Mouse (Mus musculus) heart, embryonic 11.5 days (tissue): ENCODE measurements around the gene Tbx21. TPM values are rescaled to one million over a fixed set of nuclear protein-coding genes. Genes with fewer than 3 reads are reported as not detected.
A peak's percentile ranks its signal among the peaks of the same experiment; 100 is the strongest.

Source experiments
- ATAC-seq: fragments of 200-750 bp; cut with Nextera tagmentation; replicated peaks from 2 replicates; pipeline ENCODE4 v1.8.0; 2017; ENCODE audit warnings: moderate library complexity; ENCODE audit not compliant: insufficient number of reproducible peaks, low FRiP score, low TSS enrichment
- H3K27ac ChIP-seq: fragments of 300-500 bp; sonication (generic); 2 replicates; pipeline ENCODE4 v1.5.1; 2014; ENCODE audit warnings: mild to moderate bottlenecking, low read depth, low read length
- H3K27me3 ChIP-seq: fragments of 300-500 bp; sonication (generic); 2 replicates; pipeline ENCODE4 v1.6.1; 2014; ENCODE audit warnings: mild to moderate bottlenecking, low read length, mixed read lengths; ENCODE audit not compliant: control insufficient read depth, insufficient read depth
- H3K36me3 ChIP-seq: fragments of 300-500 bp; sonication (generic); 2 replicates; pipeline ENCODE4 v1.6.1; 2014; ENCODE audit warnings: mild to moderate bottlenecking, low read length, moderate library complexity, mixed read lengths; ENCODE audit not compliant: control insufficient read depth, insufficient read depth
- H3K4me1 ChIP-seq: fragments of 300-500 bp; sonication (generic); 2 replicates; pipeline ENCODE4 v1.6.1; 2014; ENCODE audit warnings: low read length; ENCODE audit not compliant: control insufficient read depth, insufficient read depth
- H3K4me2 ChIP-seq: fragments of 300-500 bp; sonication (generic); 2 replicates; pipeline ENCODE4 v1.6.1; 2014; ENCODE audit warnings: mild to moderate bottlenecking, moderate library complexity
- H3K4me3 ChIP-seq: fragments of 300-500 bp; sonication (generic); 2 replicates; pipeline ENCODE4 v1.5.1; 2014; ENCODE audit warnings: low read depth, low read length
- H3K9ac ChIP-seq: fragments of 300-500 bp; sonication (generic); 2 replicates; pipeline ENCODE4 v1.6.1; 2014; ENCODE audit warnings: mild to moderate bottlenecking, low read depth, low read length, moderate library complexity
- H3K9me3 ChIP-seq: fragments of 300-500 bp; sonication (generic); replicated peaks from 2 replicates; pipeline ENCODE4 v1.6.1; 2016; ENCODE audit warnings: low read length; ENCODE audit not compliant: control insufficient read depth
- WGBS: fragments of 180-500 bp; shearing (Covaris S2); extraction: QIAGEN DNeasy Blood & Tissue Kit; methylation state at CpG from one replicate; pipeline ENCODE4 v1.1.7; 2014; ENCODE audit not compliant: insufficient replicate concordance; 5-methylcytosine and 5-hydroxymethylcytosine counted together
- polyA plus RNA-seq: library from polyadenylated mRNA; unstranded; fragments of >200 nt; fragmentation: Nextera tagmentation; extraction: Ambion mirVana; gene quantifications from 2 replicates; pipeline ENCODE4 v1.2.1, GENCODE M21; 2014

Tbx21 gene
- polyA plus RNA-seq, 1 experiment from 2014 or later, result not detected

DNA sequence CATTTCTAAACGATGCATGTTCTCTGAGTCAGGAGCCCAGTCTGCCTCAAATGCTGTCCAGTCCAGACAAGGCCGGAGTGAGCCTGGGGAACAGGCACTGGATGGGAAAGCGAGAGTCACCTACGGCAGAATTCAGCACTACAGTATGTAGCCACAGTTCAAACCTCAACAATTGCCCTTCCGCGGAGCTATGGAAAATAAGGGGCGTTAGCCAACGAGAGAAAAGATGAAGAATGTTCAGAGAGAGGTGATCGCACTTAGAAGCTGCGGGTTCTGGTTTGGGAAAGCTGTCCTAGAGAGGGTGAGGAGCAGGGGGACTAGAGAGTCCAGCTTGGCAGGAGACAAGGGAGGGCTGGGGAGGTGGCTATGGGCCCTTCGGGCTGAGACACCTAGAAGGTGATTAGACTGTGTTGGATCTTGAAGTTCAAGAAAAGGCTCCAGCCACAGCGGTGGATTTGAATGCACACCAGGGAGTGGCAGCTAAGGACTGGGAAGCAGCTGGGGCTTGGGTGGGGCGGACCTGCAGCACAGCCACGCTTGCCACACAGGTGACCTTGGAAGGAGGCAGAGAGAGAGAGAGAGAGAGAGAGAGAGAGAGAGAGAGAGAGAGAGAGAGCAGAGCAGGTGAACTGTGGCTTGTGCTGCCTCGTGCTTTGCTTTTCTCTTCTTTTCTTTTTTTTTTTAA, 30.2 kb downstream of the Tbx21 start:
- Histone ChIP-seq H3K36me3 (no peaks in the 10 kb centered on the region), H3K27me3 (peaks cover 7% of the 10 kb centered on the region; the same call in 1 of the 2 replicates), H3K9ac (no peak overlapping the region), H3K9me3 (no peaks in the 10 kb centered on the region), H3K4me2 (no peak overlapping the region), H3K4me1 (peaks cover 12% of the 10 kb centered on the region), H3K4me3 (no peak overlapping the region), H3K27ac (no peak overlapping the region)
- ATAC-seq, result no peak
- 83% methylated on average over 15 of the region's 15 CpGs for WGBS

DNA sequence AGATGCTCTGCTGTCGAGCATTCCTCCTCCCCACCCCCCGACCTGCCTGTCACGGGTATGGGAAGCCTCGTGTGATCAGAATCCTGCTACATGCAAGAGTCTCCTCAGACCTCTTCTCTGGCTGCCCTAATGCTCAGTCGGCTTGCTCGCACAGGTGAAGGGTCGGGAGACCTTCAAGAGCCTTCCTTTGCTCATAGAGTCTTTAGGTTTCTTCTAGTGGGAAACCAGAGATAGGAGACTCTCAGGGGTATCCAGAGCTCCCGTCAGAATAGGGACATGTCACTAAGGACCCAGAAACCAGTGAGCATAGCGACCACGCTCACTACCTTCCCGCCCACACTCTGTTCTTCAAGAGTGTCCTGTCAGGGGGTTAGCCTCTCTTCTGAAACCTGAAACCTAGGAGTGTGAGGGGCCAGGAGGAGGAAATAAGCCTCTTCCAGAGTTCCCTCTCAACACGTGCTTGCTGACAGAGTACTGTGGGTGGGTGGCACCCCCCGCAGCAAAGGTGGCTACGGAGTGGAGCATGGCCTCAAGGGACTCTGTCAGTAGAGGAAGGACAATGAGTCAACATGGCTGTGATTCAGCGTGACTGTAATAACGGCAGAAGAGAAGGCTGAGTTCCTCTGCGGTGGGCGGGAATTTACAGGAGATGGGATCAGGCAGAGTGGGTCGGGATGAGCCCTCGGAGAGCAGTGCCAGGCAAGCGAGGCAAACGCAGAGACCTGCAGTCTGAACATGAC, 31.6 kb downstream of the Tbx21 start:
- Histone ChIP-seq H3K4me1 (peaks cover 12% of the 10 kb centered on the region), H3K9ac (no peak overlapping the region), H3K4me2 (peak overlapping the region; percentile 44), H3K27me3 (peaks cover 7% of the 10 kb centered on the region; the same call in 1 of the 2 replicates), H3K27ac (no peak overlapping the region), H3K4me3 (no peak overlapping the region), H3K9me3 (no peaks in the 10 kb centered on the region), H3K36me3 (no peaks in the 10 kb centered on the region)
- WGBS, result 17% methylated on average over 22 of the region's 22 CpGs
- ATAC-seq, result no peak

DNA sequence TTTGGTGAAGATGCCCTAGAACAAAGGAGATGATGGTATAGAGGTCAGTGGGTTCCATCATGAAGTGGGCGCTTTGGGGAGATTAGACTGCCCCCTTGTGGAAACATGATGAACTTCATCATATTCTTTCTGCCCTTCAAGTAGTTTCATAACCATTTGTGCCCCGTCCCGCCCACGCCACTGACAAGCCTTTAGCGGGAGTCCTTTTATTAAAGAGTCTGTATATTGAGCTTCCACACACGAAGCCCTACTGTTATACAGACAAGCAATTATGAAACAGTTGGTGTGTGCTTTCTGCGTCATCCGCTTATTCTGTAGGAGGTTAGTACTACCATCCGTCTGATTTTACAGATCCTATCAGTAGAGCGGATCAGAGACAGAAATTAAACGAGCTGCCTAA, 32.2 kb downstream of the Tbx21 start:
- H3K4me3 ChIP-seq, result no peak overlapping the region
- ATAC-seq, result no peak
- H3K27me3 ChIP-seq, result peaks cover 7% of the 10 kb centered on the region; the same call in 1 of the 2 replicates
- no peak overlapping the region for H3K9ac ChIP-seq
- H3K4me2 ChIP-seq, result 0 out of 2 replicates have a peak overlapping the region, but pooled peaks have one; percentile 8
- WGBS, result 39% methylated on average over 11 of the region's 11 CpGs
- no peak overlapping the region for H3K27ac ChIP-seq
- no peaks in the 10 kb centered on the region for H3K9me3 ChIP-seq
- H3K4me1 ChIP-seq, result peaks cover 12% of the 10 kb centered on the region
- H3K36me3 ChIP-seq, result no peaks in the 10 kb centered on the region

DNA sequence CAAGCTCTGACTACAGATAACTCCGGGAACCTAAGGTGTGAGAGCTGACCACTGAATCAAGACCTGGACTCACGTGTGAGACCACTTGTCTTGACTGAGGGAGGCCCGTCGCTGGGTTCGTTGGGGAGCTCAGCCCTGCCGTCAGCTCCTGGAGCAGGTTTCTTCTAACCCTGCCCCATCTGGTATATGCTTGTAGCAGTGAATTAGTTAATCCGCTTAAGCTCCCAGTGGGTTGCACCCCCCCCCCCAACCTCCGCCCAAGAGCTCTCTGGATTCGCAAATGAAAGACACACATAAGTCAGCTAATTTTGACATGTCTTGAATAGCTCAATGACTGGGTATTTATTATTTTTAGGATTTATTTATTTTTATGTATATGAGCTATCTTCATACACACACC, 34.8 kb downstream of the Tbx21 start:
- ATAC-seq, result no peak
- Histone ChIP-seq H3K4me2 (no peak overlapping the region), H3K4me3 (no peak overlapping the region), H3K27ac (no peak overlapping the region), H3K9ac (no peak overlapping the region), H3K9me3 (no peaks in the 10 kb centered on the region), H3K4me1 (peaks cover 12% of the 10 kb centered on the region), H3K27me3 (peaks cover 7% of the 10 kb centered on the region; the same call in 1 of the 2 replicates), H3K36me3 (no peaks in the 10 kb centered on the region)
- WGBS, result 20% methylated on average over 9 of the region's 9 CpGs

DNA sequence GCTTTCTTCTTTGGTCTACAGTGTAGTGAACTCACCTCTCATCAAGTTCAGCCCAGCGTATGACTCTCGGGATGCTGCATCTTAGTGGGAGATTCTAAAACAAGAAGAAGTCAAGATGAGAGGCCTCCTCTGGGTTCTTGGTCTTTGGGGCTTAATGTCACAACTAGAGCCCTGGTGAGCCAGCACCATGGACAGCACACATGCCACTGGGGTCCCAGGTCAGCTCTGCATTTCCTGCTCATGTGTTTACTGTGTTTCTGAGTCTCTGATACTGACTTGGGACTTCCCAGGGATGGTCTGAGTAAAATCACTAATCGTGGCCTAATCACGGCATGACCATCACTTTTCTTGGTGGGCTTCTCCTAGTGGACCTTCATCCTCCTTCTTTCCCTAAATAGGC, 36.4 kb downstream of the Tbx21 start:
- no peak overlapping the region for H3K27ac ChIP-seq
- no peaks in the 10 kb centered on the region for H3K36me3 ChIP-seq
- no peak overlapping the region for H3K4me3 ChIP-seq
- no peak overlapping the region for H3K4me2 ChIP-seq
- H3K4me1 ChIP-seq, result peaks cover 7% of the 10 kb centered on the region
- no peak for ATAC-seq
- 31% methylated on average over 4 of the region's 4 CpGs for WGBS
- no peak overlapping the region for H3K9ac ChIP-seq
- H3K27me3 ChIP-seq, result peaks cover 4% of the 10 kb centered on the region; the same call in 1 of the 2 replicates
- no peaks in the 10 kb centered on the region for H3K9me3 ChIP-seq

DNA sequence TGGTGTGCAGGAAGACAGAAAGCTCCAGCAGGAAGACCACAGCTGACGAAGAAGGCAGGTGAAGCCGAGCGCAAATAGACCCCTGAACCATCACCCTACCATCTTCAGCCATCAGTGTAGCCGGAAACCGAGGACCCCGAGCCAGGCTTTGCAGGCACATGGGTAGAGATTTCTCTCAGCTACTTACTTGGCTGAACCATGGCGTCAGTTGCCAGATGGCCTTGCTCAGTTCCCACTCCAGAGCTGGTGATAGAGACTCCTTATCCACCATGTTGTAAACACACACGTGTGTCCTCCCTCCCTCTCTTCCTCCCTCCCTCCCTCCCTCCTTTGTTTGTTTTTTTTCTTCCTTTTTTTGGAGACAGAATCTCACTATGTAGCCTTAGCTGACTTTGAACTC, 40.9 kb downstream of the Tbx21 start:
- no peaks in the 10 kb centered on the region for H3K9me3 ChIP-seq
- 59% methylated on average over 8 of the region's 8 CpGs for WGBS
- no peak overlapping the region for H3K4me2 ChIP-seq
- no peaks in the 10 kb centered on the region for H3K27me3 ChIP-seq
- no peak overlapping the region for H3K4me3 ChIP-seq
- H3K9ac ChIP-seq, result no peak overlapping the region
- no peak overlapping the region for H3K27ac ChIP-seq
- no peaks in the 10 kb centered on the region for H3K36me3 ChIP-seq
- ATAC-seq, result no peak
- H3K4me1 ChIP-seq, result peaks cover 4% of the 10 kb centered on the region; the same call in 1 of the 2 replicates

DNA sequence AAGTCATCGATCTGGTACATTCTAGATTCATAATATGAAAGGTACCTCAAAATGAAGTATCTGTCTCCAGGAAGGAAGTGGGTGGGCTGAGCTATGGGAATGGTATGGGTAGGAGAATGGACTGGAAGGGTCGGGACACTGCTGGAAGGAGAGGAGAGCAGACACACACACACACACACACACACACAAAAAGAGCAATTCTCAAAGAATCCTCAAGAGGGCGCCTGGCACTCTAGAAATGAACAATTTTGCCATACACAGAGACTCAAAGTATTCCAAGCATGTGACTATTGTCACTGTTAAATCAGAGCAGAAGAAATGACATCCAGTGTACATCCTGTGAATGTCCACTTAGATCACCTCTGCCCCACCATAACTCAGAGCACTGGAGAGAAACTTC, 42.6 kb downstream of the Tbx21 start:
- Histone ChIP-seq H3K4me2 (no peak overlapping the region), H3K36me3 (no peaks in the 10 kb centered on the region), H3K9me3 (no peaks in the 10 kb centered on the region), H3K27me3 (no peaks in the 10 kb centered on the region), H3K4me3 (no peak overlapping the region), H3K9ac (no peak overlapping the region), H3K27ac (no peak overlapping the region), H3K4me1 (peaks cover 4% of the 10 kb centered on the region; the same call in 1 of the 2 replicates)
- WGBS, result 35% methylated on average over 3 of the region's 3 CpGs
- no peak for ATAC-seq

DNA sequence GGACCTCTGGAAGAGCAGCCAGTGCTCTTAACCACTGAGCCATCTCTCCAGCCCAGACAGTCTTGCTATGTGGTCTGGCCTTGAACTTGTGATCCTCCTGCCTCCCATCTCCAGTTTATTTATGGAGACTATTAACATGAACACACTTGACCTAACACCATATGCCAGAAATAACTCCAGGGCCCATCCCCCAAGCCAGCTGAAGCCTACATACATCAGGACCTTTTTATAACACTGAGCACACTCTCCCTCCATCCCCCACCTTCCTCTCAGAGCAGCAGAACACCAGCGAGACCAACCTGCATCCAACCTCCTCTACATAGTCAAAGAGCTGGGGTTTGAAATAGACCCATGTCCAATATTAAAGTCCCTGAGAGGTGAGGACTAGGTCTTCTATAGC, 44.0 kb downstream of the Tbx21 start:
- Histone ChIP-seq H3K27ac (no peak overlapping the region), H3K36me3 (peaks cover 3% of the 10 kb centered on the region; the same call in 1 of the 2 replicates), H3K9me3 (no peaks in the 10 kb centered on the region), H3K4me1 (peaks cover 4% of the 10 kb centered on the region; the same call in 1 of the 2 replicates), H3K4me2 (no peak overlapping the region), H3K4me3 (no peak overlapping the region), H3K9ac (no peak overlapping the region), H3K27me3 (no peaks in the 10 kb centered on the region)
- WGBS, result 37% methylated on average over 1 of the region's 1 CpGs
- ATAC-seq, result no peak; the same call in 1 of the 2 replicates
